Mouse (Mus musculus): Measurements from ENCODE around the gene Myh14. TPM values are rescaled to one million over a fixed set of nuclear protein-coding genes. Genes with fewer than 3 reads are reported as not detected.
A peak's percentile ranks its signal among the peaks of the same experiment; 100 is the strongest.

The Myh14 gene
- total RNA-seq, 2 experiments from 2014 or later, result not detected

DNA sequence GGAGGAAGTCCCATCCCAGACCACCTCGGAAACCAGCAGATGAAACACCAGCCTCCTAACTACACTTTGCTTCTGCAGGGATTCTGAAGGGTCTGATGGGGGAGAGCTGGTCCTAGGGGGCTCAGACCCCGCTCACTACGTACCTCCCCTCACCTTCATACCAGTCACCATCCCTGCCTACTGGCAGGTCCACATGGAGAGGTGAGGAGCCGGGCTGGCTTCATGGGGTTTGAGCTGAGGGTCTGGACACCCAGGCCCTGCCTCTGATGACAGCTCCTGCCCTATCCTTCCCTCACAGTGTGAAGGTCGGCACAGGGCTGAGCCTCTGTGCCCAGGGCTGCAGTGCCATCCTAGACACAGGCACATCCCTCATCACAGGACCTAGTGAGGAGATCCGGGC lies 85.7 kb downstream of the Myh14 start:
- no peak for ATAC-seq (ENCODE audit: poor library complexity, severe bottlenecking)

DNA sequence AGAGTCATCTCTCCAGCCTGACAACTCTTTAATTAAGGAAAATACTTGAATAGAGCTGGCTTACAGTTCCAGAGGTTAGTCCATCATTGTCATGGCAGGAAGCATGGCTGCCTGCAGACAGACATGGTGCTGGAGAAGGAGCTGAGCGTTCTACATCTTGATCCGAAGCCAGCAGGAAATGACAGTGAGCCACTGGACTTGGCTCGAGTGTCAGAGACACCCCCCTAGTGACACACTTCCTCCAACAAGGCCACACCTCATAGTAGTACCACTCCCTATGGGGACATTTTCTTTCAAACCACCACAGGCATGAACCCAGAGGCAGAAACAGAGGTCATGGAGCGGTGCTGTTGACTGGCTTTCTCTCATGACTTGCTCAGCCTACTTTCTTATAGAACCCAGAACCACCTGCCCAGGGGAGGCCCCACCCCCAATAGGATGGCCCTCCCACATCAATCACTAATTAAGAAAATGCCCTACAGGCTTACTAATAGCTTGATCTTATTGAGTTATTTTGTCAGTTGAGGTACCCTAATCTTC lies 86.3 kb downstream of the Myh14 start:
- no peak for ATAC-seq (ENCODE audit: poor library complexity, severe bottlenecking)

DNA sequence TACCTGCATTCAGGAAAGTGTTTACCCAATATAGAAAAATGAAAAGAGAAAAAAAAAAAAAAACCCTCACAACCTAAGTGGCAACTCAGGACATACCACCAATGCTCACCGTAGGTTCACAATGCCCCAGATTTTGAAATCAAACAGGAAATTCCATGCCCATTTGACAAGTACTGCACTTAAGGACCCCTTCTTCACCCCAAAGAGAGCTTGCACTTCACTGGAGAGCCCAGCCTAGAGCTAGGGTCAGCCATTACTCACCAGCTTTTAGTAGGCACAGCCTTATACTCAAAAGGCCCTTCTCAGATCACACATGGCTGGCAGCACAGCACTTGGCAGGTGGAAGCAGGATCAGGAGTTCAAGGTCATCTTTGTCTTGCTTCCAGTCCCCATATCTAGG lies 87.5 kb downstream of the Myh14 start:
- no peak for ATAC-seq (ENCODE audit: poor library complexity, severe bottlenecking)

DNA sequence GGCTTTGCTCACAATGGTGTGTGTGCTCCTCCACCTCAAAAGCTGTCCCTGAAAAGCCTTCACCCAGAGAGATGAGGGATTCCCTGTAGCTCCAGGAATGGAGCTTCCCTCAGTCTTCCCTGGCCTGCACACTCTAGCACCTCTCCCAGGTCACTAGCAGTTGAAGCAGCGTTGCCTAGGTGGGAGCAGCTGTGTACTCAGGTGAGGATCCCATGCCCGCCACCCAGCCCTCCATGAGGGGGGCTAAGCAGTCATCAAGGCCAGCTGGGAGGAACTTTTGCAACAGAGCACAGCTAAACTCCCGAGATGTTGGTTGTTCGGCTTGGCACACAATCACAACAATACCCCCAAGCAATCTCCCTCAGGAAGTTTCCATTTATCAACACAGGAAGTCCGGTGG lies 87.9 kb downstream of the Myh14 start:
- no peak for ATAC-seq (ENCODE audit: poor library complexity, severe bottlenecking)

DNA sequence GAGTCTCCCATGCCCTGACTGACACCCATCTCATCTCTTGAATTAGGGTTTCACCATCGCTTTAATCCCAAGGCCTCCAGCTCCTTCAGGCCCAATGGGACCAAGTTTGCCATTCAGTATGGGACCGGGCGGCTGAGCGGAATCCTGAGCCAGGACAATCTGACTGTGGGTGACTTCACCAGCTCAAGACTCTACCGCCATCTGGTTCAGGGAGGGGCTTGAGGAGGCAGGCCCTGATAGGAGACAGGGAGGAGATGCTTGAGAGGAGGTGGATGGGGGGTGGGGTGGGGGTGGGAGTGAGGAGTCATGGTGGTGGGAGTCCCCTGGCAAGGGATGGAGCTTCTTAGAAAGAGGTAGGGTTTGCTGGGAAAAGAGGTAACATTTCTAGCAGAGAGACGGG lies 89.0 kb downstream of the Myh14 start:
- ATAC-seq (ENCODE audit: poor library complexity, severe bottlenecking), result no peak

DNA sequence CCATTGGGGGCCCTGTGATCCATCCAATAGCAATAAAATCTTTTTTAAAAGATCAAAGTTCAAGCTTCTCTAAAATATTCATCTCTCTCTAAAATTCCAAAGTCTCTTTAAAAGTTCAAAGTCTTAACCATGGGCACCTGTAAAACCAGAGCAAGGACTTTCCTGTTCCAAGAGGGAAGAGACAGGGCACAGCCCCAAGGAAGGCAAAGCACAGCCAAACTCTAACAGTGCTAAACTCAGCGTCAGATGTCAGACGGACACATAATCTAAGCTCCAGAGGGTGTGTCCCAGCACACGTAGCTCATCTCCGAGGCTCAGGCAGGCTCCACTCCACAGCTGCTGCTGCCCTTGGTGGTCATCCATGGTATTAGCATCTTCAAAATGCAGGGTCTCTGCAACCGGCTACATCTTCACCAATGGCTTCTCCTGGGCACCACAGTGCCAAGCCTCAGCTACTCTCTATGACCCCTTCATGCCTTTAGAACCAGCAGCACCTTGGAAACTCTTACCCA lies 94.3 kb downstream of the Myh14 start:
- ATAC-seq (ENCODE audit: poor library complexity, severe bottlenecking), result no peak

DNA sequence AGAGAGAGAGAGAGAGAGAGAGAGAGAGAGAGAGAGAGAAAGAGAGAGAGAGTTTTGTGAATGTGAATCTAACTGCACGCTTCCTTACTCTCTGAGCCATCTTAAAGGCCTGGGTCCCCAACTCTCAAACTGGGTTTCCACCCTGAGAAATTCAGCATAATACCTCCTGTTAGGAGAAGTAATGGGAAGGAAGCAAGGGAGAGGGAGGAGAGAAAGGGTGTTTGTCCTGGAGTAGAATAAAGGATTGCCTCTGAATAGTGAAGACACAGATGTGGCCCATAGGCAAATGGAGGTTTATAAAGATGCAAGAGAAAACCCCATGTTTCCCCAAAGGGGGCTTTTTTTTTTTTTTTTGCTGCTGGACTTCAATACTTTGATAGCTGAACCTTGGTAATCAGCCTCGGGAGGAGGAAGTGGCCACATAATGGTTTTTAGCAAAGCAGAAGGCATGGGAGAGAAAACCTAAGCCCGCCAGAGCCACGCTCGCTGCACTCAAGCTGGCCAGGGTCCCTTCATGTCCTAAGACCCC lies 97.6 kb downstream of the Myh14 start:
- ATAC-seq (ENCODE audit: poor library complexity, severe bottlenecking), result no peak

DNA sequence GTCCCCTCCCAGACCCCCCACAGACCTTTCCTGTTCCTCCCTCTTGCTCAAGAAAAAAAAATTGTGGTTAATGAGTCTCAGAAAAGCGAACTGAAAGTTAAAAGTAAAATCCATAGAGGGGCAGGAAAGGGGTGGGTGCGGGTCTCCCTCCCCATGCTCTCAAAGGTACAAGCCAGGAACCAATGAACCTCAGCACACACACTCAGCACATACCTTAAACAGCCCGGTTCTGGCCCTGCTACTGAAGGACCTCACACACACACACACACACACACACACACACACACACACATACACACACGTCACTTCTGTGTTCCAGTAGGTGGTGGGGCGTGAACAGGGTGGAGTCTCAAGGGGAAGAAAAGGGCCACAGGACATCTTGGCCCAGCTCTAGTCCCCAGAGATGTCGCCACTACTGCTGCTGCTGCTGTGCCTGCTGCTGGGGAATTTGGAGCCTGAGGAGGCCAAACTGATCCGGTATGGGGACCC lies 98.4 kb downstream of the Myh14 start, which contains the start of gene Napsa:
TSS of gene Napsa (plus strand) at position 168 of the 489 bp plus-strand sequence.
- ATAC-seq (ENCODE audit: poor library complexity, severe bottlenecking), result peak; percentile 93

DNA sequence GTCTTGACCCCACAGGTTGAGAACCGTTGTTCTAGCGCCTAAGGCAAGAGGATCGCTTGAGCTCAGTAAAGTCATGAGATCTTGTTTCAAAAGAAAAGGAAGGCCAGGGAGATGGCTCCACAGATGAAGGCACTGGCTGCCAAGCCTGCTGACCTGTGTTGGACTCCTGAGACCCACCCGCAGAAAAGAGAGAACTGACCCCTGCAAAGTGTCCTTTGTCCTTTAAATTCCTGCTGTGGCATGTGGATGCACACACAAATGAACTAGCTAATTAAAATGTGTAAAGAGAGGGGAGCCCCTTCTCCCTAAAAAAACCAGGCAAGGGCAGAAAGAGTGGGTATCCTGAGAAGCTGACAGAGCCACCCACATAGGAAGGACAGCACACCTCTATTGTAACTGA lies 98.8 kb downstream of the Myh14 start:
- ATAC-seq (ENCODE audit: poor library complexity, severe bottlenecking), result no peak

DNA sequence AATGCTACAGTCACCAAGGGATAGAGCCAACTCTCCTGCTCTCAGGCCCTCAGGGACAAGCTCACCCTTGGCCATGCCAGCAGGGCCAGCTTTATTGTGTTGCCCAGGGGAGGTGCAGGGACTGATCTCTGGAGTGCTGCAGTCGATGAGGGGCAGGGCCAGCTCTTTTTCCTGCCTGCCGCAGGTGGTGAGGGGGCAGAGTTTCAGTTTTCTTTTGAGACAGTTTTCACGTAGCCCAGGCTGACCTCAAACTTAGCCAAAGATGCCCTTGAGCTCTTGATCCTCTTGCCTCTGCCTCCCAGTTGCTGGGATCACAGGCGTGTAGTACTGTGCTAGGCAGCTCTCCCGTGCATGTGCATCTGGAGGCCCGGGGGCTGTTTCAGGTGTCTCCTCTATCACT lies 99.7 kb downstream of the Myh14 start:
- ATAC-seq (ENCODE audit: poor library complexity, severe bottlenecking), result no peak

DNA sequence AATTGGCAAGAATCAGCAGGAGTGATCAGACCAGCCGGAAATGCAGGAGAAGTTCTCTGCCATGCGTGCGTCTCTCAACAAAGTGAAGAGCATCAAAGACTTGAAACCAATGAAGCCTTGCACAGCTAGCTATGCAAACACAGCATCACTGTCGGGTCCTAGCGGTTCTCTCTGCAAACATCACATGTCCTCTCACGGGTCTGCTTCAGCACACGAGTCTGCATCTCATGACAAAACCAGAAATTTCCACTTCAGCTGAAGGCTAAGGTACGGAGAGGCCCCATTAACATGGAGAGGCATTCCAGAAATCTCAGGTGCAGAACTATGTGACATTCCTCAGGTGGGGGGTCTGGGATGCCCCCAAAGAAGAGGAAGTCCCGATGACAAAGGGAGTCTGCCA lies 101.8 kb downstream of the Myh14 start:
- no peak for ATAC-seq (ENCODE audit: poor library complexity, severe bottlenecking)

DNA sequence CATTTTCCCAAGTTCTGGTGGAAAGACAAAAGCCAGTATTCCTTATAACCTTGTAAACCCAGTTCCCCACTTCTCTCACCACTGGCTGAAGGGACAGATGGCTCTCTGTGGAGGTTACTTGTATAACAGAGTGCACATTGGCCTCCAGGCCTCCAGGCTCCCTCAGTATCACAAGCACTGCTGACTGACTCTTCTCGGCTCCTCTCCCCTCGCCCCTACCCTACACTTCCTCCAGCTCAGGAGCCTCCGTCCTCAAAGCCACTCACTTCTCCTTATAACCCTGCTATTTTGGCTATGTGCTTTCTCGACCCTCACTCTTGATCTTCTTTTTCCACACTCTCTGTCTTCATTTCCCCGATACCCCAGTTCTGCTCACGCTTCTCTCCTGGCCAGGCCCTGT lies 105.2 kb downstream of the Myh14 start:
- ATAC-seq (ENCODE audit: poor library complexity, severe bottlenecking), result no peak

DNA sequence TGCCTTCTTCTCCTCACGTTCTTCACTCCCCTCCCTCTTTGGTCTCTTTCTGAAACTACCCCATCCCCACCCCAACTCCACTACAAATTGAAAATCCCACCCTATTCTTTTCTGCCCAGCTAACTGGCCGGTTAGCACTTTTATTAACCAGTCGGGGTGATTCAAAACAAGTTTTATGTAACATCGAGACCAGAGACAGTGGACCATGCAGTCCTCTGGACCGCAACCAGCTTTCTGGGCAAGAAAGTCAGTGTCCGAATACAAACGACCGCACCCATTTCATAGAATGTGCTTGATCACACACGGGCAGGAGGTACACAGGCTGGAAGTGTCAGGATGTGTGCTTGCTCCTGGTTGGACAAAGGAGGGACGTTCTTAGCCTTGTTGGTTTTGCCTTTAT lies 106.2 kb downstream of the Myh14 start:
- ATAC-seq (ENCODE audit: poor library complexity, severe bottlenecking), result no peak

DNA sequence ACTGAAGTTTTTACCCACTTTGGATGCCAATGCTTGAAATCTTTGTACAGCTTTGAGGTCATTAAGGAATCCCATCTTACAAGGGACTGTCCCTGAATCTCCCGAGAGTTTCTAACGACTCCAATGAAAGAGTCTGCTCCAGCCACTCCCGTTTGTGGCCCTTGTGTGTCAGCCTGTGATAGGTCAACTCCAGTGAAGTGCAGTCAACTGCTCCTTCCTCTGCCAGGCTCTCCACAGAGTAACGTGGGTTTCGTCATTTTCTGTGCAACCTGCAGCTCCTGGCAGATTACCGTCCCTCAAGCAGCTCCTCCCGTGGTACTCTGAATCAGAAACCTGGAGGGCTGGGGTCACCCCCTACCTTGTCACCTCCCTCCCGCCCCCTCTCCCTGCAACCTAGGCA lies 107.4 kb downstream of the Myh14 start:
- no peak for ATAC-seq (ENCODE audit: poor library complexity, severe bottlenecking)

DNA sequence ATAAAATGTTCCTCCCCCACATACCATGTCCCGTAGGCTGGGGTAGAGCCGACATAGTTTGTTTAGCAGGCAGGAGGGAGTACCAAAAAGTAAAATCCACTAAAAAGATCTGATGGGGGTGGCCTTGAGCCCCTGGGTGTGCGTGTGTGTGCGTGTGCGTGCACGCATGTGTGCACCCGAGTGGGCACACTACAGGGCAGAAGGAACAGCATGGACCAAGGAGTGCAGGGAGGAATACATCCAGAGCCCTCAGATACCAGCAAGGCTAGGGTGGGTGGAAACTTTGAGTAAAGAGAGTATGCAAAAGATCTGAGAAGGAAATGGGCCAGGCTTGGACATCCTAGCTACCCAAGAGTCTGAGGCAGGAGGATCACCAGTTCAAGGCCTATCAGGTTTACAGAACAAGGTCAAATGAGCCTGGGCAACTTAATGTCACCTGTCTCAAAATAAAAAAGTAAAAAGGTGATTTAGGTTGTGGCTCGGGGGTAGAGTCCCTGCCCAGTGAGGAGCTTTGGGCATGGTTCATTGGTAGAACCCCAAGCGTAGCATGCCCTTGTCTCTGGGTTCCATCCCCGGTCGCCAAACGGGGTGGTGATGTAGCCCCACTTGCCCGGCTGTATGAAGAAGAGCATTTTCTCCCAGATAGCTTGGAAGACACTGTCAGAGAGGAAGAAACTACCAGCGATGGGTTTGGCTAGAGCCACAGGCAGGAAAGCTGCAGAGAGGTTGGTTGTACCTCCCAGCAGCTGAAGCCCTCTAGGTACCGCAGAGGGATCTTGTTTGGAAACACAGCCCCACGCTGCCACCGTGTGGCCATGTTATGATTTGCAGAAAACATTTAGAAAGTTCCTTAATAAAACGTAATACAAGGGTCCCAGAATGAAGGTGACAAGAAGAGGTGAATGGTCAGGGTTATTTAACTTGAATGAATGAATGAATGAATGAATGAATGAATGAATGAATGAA lies 109.9 kb downstream of the Myh14 start:
- peak; percentile 88 for ATAC-seq (ENCODE audit: poor library complexity, severe bottlenecking)

DNA sequence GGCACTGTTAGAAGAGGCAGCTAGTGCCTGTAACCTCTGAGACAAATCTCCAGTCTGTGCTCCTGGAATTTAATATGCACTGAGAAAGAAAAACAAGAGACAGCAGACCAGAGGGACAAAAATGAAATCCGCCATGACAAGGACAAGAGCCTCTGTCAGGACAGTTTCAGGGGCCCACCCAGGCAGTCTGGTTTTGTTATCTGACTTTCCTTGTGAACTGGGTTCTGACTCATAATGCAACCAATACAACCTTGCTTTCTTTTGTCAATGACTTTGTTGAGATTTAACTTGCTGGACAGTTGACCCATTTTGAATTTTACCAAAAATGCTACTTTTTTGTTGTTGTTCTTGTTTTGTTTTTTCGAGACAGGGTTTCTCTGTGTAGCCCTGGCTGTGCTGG lies 113.0 kb downstream of the Myh14 start:
- no peak for ATAC-seq (ENCODE audit: poor library complexity, severe bottlenecking)

Other genes starting within 250 kb of the Myh14 start
- gene Lrrc4b, start 241.8 kb downstream of the Myh14 start, total RNA-seq (2015), result not detected in 2 replicates
- gene Lrrc4b, start 241.8 kb downstream of the Myh14 start, total RNA-seq (2017), result not detected in 2 replicates
- not detected in 2 replicates for gene Aspdh, start 205.5 kb downstream of the Myh14 start, total RNA-seq (2015)
- gene Aspdh, start 205.5 kb downstream of the Myh14 start, total RNA-seq (2017), result not detected in 2 replicates
- gene Josd2, start 202.9 kb downstream of the Myh14 start, total RNA-seq (2015), result 18.2 and 20.3 TPM in 2 replicates
- 12.5 and 14.0 TPM in 2 replicates for gene Josd2, start 202.9 kb downstream of the Myh14 start, total RNA-seq (2017)
- 42.4 and 47.4 TPM in 2 replicates for gene Emc10, start 174.3 kb downstream of the Myh14 start, total RNA-seq (2015)
- gene Emc10, start 174.3 kb downstream of the Myh14 start, total RNA-seq (2017), result 23.1 and 27.4 TPM in 2 replicates
- 1.7 and 2.0 TPM in 2 replicates for gene Fam71e1, start 174.3 kb downstream of the Myh14 start, total RNA-seq (2015)
- gene Fam71e1, start 174.3 kb downstream of the Myh14 start, total RNA-seq (2017), result 0.12 TPM in 1 of 2 replicates, not detected in the other
- gene Mybpc2, start 146.2 kb downstream of the Myh14 start, total RNA-seq (2015), result not detected in 2 replicates
- not detected in 2 replicates for gene Mybpc2, start 146.2 kb downstream of the Myh14 start, total RNA-seq (2017)
- 3.2 and 3.8 TPM in 2 replicates for gene Spib, start 138.8 kb downstream of the Myh14 start, total RNA-seq (2015)
- 4.1 and 6.4 TPM in 2 replicates for gene Spib, start 138.8 kb downstream of the Myh14 start, total RNA-seq (2017)
- 36.1 and 44.3 TPM in 2 replicates for gene Pold1, start 122.0 kb downstream of the Myh14 start, total RNA-seq (2015)
- 39.4 and 48.4 TPM in 2 replicates for gene Pold1, start 122.0 kb downstream of the Myh14 start, total RNA-seq (2017)
- gene Nr1h2, start 116.9 kb downstream of the Myh14 start, total RNA-seq (2015), result 47.4 and 51.5 TPM in 2 replicates
- gene Nr1h2, start 116.9 kb downstream of the Myh14 start, total RNA-seq (2017), result 50.7 and 70.7 TPM in 2 replicates
- gene Napsa, start 98.5 kb downstream of the Myh14 start, total RNA-seq (2015), result 473 and 485 TPM in 2 replicates
- gene Napsa, start 98.5 kb downstream of the Myh14 start, total RNA-seq (2017), result 207 and 235 TPM in 2 replicates
- 0.41 and 0.67 TPM in 2 replicates for gene Kcnc3, start 80.2 kb downstream of the Myh14 start, total RNA-seq (2015)
- gene Kcnc3, start 80.2 kb downstream of the Myh14 start, total RNA-seq (2017), result not detected in 2 replicates
- not detected in 2 replicates for gene Izumo2, start 37.9 kb upstream of the Myh14 start, total RNA-seq (2015)
- not detected in 2 replicates for gene Izumo2, start 37.9 kb upstream of the Myh14 start, total RNA-seq (2017)
- 48.8 and 53.1 TPM in 2 replicates for gene Vrk3, start 77.6 kb upstream of the Myh14 start, total RNA-seq (2015)
- gene Vrk3, start 77.6 kb upstream of the Myh14 start, total RNA-seq (2017), result 51.5 and 52.3 TPM in 2 replicates
- 1.4 and 1.5 TPM in 2 replicates for gene Zfp473, start 80.2 kb upstream of the Myh14 start, total RNA-seq (2015)
- 1.8 and 2.3 TPM in 2 replicates for gene Zfp473, start 80.2 kb upstream of the Myh14 start, total RNA-seq (2017)
- gene Nup62, start 145.2 kb upstream of the Myh14 start, total RNA-seq (2015), result 25.3 and 28.5 TPM in 2 replicates
- 55.7 and 65.8 TPM in 2 replicates for gene Nup62, start 145.2 kb upstream of the Myh14 start, total RNA-seq (2017)
- gene Il4i1, start 145.5 kb upstream of the Myh14 start, total RNA-seq (2015), result 0.38 and 1.9 TPM in 2 replicates
- 1.5 TPM in 1 of 2 replicates, not detected in the other for gene Il4i1, start 145.5 kb upstream of the Myh14 start, total RNA-seq (2017)
- gene Atf5, start 145.8 kb upstream of the Myh14 start, total RNA-seq (2015), result 2.1 and 2.6 TPM in 2 replicates
- gene Atf5, start 145.8 kb upstream of the Myh14 start, total RNA-seq (2017), result 1.9 and 5.3 TPM in 2 replicates
- 4.7 and 6.5 TPM in 2 replicates for gene Akt1s1, start 178.1 kb upstream of the Myh14 start, total RNA-seq (2015)
- 8.0 and 9.6 TPM in 2 replicates for gene Akt1s1, start 178.1 kb upstream of the Myh14 start, total RNA-seq (2017)
- gene Tbc1d17, start 178.2 kb upstream of the Myh14 start, total RNA-seq (2015), result 12.5 and 17.6 TPM in 2 replicates
- 13.0 and 14.8 TPM in 2 replicates for gene Tbc1d17, start 178.2 kb upstream of the Myh14 start, total RNA-seq (2017)
- 75.1 and 89.7 TPM in 2 replicates for gene Pnkp, start 186.3 kb upstream of the Myh14 start, total RNA-seq (2015)
- gene Pnkp, start 186.3 kb upstream of the Myh14 start, total RNA-seq (2017), result 109 and 129 TPM in 2 replicates
- gene Ptov1, start 198.9 kb upstream of the Myh14 start, total RNA-seq (2015), result 21.3 and 29.0 TPM in 2 replicates
- 5.9 and 8.7 TPM in 2 replicates for gene Ptov1, start 198.9 kb upstream of the Myh14 start, total RNA-seq (2017)
- gene Med25, start 221.9 kb upstream of the Myh14 start, total RNA-seq (2015), result 19.4 and 23.7 TPM in 2 replicates
- gene Med25, start 221.9 kb upstream of the Myh14 start, total RNA-seq (2017), result 8.6 and 9.0 TPM in 2 replicates
- 4.6 and 4.7 TPM in 2 replicates for gene Fuz, start 225.2 kb upstream of the Myh14 start, total RNA-seq (2015)
- 11.1 and 11.3 TPM in 2 replicates for gene Fuz, start 225.2 kb upstream of the Myh14 start, total RNA-seq (2017)